Mouse (Mus musculus) small intestine, adult 2 months (tissue): ENCODE measurements at regions not wholly inside any gene's neighbourhood (a gene's known extent, or its start where the extent isn't known, plus 50 kb on each side); places are given as distances from the start of the nearest gene placed in this dataset.

Source experiments
- CTCF ChIP-seq: fragments of 200-500 bp; IDR thresholded peaks from 2 replicates; pipeline ENCODE4 v1.5.1; 2012; ENCODE audit warnings: low read depth, mild to moderate bottlenecking, control low read depth, inconsistent platforms, low read length, moderate library complexity, mixed read lengths; ENCODE audit not compliant: insufficient replicate concordance, insufficient read length; ENCODE audit errors: extremely low read depth
- POLR2A ChIP-seq: fragments of 200-500 bp; IDR thresholded peaks from 2 replicates; pipeline ENCODE4 v1.6.1; 2012; ENCODE audit warnings: low read depth, mild to moderate bottlenecking, control low read depth, inconsistent platforms, low read length, moderate library complexity

DNA sequence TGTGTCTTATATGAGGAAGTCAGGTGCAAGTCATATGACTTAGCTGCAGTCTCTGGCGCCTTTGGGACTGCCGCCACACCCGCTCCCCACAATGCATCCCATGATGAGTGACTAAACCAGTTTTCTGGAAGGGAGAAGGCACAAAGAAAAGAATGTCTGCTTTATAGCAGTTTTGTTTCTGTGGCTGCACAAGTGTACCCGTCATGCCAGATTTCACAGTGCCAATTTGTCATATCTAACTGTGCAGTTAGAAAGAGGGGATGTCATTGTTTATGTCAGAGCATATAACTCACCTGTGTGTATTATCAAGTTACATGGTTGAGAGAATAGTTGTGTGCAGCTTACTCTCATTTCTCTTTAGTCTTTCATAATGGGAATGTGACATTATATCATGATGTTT lies 586.9 kb upstream of the Marcks start:
- no peak for TF ChIP-seq CTCF
- no peak for TF ChIP-seq POLR2A
